Mouse (Mus musculus): ENCODE measurements at regions not wholly inside any gene's neighbourhood (a gene's known extent, or its start where the extent isn't known, plus 50 kb on each side); places are given as distances from the start of the nearest gene placed in this dataset.

- Histone ChIP-seq H3K9ac (replicated peaks) (no peak overlapping the region), H3K4me1 (no peaks in the 10 kb centered on the region), H3K9me3 (replicated peaks) (no peaks in the 10 kb centered on the region), H3K36me3 (no peaks in the 10 kb centered on the region), H3K4me2 (no peak overlapping the region), H3K27me3 (replicated peaks) (no peaks in the 10 kb centered on the region), H3K4me3 (replicated peaks) (no peak overlapping the region), H3K27ac (replicated peaks) (no peak overlapping the region)
- WGBS: 92% methylated on average over 3 of the region's 3 CpGs
- ATAC-seq (ENCODE audit: low FRiP score): no peak
These were observed 583.6 kb upstream of the Nr5a2 start for GRCm38 (mm10) chr1:137543828-137544227.

GRCm38 (mm10) chr1:137541453-137541852 is 581.2 kb upstream of the Nr5a2 start:
- no peaks in the 10 kb centered on the region for H3K27me3 ChIP-seq (replicated peaks)
- H3K4me2 ChIP-seq: no peak overlapping the region
- no peak for ATAC-seq (ENCODE audit: low FRiP score)
- H3K4me3 ChIP-seq (replicated peaks): no peak overlapping the region
- H3K27ac ChIP-seq (replicated peaks): no peak overlapping the region
- H3K9me3 ChIP-seq (replicated peaks): no peaks in the 10 kb centered on the region
- 80% methylated on average over 9 of the region's 9 CpGs for WGBS
- H3K4me1 ChIP-seq: no peaks in the 10 kb centered on the region
- no peak overlapping the region for H3K9ac ChIP-seq (replicated peaks)
- no peaks in the 10 kb centered on the region for H3K36me3 ChIP-seq

GRCm38 (mm10) chr1:137539424-137540116 is 579.3 kb upstream of the Nr5a2 start:
- 81% methylated on average over 12 of the region's 12 CpGs for WGBS

DNA sequence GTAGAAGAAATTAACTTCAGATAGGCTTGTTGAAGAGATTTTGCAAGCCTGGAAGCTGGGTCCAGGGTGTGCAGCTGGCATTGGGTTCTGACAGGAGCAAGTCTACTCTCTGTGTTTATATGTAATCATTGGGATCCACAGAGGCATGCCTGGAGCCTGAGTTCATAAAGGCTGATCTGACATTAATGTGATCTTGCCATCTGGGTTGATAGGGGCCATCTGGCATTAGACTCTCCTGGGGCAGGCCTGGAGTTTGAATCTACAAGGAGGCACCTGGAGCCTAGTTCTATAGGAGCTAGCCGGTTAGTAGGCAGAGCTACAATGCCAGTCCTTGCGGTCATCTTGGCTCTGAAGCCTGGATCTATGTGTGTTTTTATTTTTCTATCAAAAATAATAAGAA is 554.5 kb upstream of the Nr5a2 start:
- Histone ChIP-seq H3K36me3 (no peaks in the 10 kb centered on the region), H3K4me3 (replicated peaks) (no peak overlapping the region), H3K27ac (replicated peaks) (no peak overlapping the region), H3K9ac (replicated peaks) (no peak overlapping the region), H3K4me2 (no peak overlapping the region), H3K27me3 (replicated peaks) (no peaks in the 10 kb centered on the region), H3K9me3 (replicated peaks) (no peaks in the 10 kb centered on the region), H3K4me1 (no peaks in the 10 kb centered on the region)
- ATAC-seq (ENCODE audit: low FRiP score): no peak
- 58% methylated on average over 2 of the region's 2 CpGs for WGBS

More at GRCm38 (mm10) chr1:137539424-137540116, 579.3 kb upstream of the Nr5a2 start:
- no peaks in the 10 kb centered on the region for H3K27me3 ChIP-seq (replicated peaks)
- no peak overlapping the region for H3K4me2 ChIP-seq
- H3K9me3 ChIP-seq (replicated peaks): no peaks in the 10 kb centered on the region
- H3K36me3 ChIP-seq: no peaks in the 10 kb centered on the region
- no peaks in the 10 kb centered on the region for H3K4me1 ChIP-seq
- no peak overlapping the region for H3K27ac ChIP-seq (replicated peaks)
- no peak overlapping the region for H3K4me3 ChIP-seq (replicated peaks)
- ATAC-seq (ENCODE audit: low FRiP score): no peak
- H3K9ac ChIP-seq (replicated peaks): no peak overlapping the region

- Histone ChIP-seq H3K27ac (replicated peaks) (no peak overlapping the region), H3K36me3 (no peaks in the 10 kb centered on the region), H3K4me3 (replicated peaks) (no peak overlapping the region), H3K9ac (replicated peaks) (no peak overlapping the region), H3K27me3 (replicated peaks) (no peaks in the 10 kb centered on the region), H3K9me3 (replicated peaks) (no peaks in the 10 kb centered on the region), H3K4me2 (no peak overlapping the region), H3K4me1 (no peaks in the 10 kb centered on the region)
- ATAC-seq (ENCODE audit: low FRiP score): no peak
- WGBS: 78% methylated on average over 8 of the region's 8 CpGs
These were observed 543.6 kb upstream of the Nr5a2 start for GRCm38 (mm10) chr1:137503704-137504422.

- no peak overlapping the region for H3K9ac ChIP-seq (replicated peaks)
- H3K4me3 ChIP-seq (replicated peaks): no peak overlapping the region
- no peak overlapping the region for H3K4me2 ChIP-seq
- no peaks in the 10 kb centered on the region for H3K9me3 ChIP-seq (replicated peaks)
- 87% methylated on average over 5 of the region's 5 CpGs for WGBS
- no peaks in the 10 kb centered on the region for H3K27me3 ChIP-seq (replicated peaks)
- H3K4me1 ChIP-seq: no peaks in the 10 kb centered on the region
- no peak for ATAC-seq (ENCODE audit: low FRiP score)
- no peak overlapping the region for H3K27ac ChIP-seq (replicated peaks)
- H3K36me3 ChIP-seq: no peaks in the 10 kb centered on the region
These were observed 528.0 kb upstream of the Nr5a2 start for GRCm38 (mm10) chr1:137488226-137488625.

DNA sequence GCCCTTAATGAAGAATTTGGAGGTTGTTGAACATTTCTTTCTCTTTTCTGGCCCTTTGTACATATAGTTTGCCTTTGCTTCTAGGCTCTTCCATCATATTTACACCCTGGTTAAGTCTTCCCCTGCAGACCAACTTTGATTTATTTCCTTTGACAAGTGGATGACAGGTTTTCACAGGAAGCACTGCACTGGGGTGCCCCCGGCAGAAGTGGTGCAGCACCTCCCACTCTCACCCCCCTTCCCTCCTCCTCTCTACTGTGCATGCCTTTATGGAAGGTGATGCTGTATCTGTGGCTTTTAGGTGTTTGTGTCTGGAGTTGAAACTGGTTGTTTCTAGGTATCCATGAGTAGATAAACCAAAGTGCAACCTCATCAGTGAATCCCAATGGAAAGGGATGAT is 518.2 kb upstream of the Nr5a2 start:
- H3K27me3 ChIP-seq (replicated peaks): no peaks in the 10 kb centered on the region
- WGBS: 65% methylated on average over 1 of the region's 1 CpGs
- no peak overlapping the region for H3K27ac ChIP-seq (replicated peaks)
- H3K4me3 ChIP-seq (replicated peaks): no peak overlapping the region
- ATAC-seq (ENCODE audit: low FRiP score): no peak
- no peak overlapping the region for H3K4me2 ChIP-seq
- no peaks in the 10 kb centered on the region for H3K4me1 ChIP-seq
- no peaks in the 10 kb centered on the region for H3K9me3 ChIP-seq (replicated peaks)
- H3K9ac ChIP-seq (replicated peaks): no peak overlapping the region
- no peaks in the 10 kb centered on the region for H3K36me3 ChIP-seq

DNA sequence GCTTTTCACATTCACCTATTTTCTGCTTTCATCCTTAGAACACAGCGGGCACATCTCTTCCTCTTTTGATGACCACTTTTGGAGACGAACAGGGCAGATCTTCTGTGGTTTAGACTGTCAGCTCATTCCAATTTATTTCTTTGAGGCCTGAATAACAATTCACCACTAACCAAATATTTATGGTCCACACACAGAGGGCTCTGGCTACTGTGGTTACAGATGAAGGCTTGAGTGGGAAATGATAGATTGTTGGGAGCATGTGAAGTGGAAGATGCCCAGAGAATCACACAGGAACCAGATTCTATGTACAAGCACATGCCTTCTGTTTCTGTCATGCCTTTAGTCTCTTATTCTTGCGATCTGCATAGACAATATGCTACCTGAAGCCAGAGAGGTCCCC is 517.0 kb upstream of the Nr5a2 start:
- H3K27ac ChIP-seq (replicated peaks): no peak overlapping the region
- H3K9ac ChIP-seq (replicated peaks): no peak overlapping the region
- H3K9me3 ChIP-seq (replicated peaks): no peaks in the 10 kb centered on the region
- no peak overlapping the region for H3K4me2 ChIP-seq
- whole genome bisulfite sequencing: 76% methylated on average over 3 of the region's 3 CpGs
- ATAC-seq (ENCODE audit: low FRiP score): no peak
- no peaks in the 10 kb centered on the region for H3K27me3 ChIP-seq (replicated peaks)
- no peak overlapping the region for H3K4me3 ChIP-seq (replicated peaks)
- no peaks in the 10 kb centered on the region for H3K4me1 ChIP-seq
- no peaks in the 10 kb centered on the region for H3K36me3 ChIP-seq

DNA sequence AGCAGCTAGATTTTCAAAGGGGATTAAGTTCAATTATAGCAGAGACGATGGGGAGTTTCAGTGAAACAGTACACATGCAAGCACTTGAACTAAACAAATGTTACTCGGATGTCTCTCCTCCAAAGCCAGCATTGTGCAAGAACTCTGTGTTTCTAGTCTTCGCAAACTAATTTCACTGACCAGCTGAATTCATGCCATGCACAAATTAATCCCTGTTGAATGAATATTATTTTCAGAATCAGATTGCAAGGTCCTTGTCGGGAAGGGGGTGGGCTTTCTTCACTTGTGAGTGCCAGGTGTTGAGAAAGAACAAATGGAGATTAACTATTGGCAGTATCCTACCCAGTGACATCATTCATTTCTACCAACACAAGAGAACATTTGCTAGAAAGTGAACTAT is 514.6 kb upstream of the Nr5a2 start:
- Histone ChIP-seq H3K4me2 (no peak overlapping the region), H3K27me3 (replicated peaks) (no peaks in the 10 kb centered on the region), H3K4me1 (no peaks in the 10 kb centered on the region), H3K4me3 (replicated peaks) (no peak overlapping the region), H3K9ac (replicated peaks) (no peak overlapping the region), H3K27ac (replicated peaks) (no peak overlapping the region), H3K9me3 (replicated peaks) (no peaks in the 10 kb centered on the region), H3K36me3 (no peaks in the 10 kb centered on the region)
- ATAC-seq (ENCODE audit: low FRiP score): no peak
- 90% methylated on average over 4 of the region's 4 CpGs for WGBS

DNA sequence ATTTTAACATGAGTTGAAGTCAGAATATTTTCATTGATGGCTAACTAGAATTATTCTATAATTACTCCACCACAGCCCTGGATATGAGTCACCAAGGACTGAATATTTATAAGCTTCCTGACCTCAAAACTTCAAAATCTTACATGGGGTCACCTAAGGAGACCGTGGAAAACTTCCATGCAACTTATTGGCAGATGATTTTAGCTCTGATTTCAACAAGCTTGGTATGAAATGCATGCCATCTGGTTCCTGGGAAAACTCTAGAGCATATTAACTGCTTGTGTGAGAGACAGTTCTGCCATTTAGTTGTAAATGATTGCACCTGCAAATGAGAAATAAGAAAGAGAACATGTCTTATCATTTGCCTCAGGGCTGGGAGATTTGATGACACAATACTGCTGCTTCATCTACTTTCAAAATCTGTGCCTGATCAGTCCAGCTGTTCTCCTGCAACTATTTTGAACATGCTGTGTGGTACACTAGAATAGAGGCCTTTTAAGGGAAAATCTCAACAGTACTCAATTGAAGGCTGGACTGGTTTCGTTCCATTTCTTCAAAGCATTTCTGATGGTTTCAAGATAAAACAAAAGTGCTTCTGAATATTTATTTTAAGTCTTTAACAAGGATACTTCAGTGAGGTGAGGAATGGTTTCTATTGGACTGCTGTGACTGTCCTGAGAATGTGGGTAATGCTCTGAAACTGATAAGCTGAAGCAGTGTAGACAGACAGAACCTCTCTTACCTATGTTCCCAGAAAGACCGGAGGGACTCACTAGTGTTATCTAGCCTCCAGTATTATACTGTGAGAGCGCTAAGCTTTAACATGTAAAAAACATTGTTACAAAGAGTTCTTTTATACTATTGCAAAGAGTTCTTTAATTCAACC is 513.8 kb upstream of the Nr5a2 start:
- Histone ChIP-seq H3K36me3 (no peaks in the 10 kb centered on the region), H3K27me3 (replicated peaks) (no peaks in the 10 kb centered on the region), H3K4me1 (no peaks in the 10 kb centered on the region), H3K27ac (replicated peaks) (no peak overlapping the region), H3K9ac (replicated peaks) (no peak overlapping the region), H3K9me3 (replicated peaks) (no peaks in the 10 kb centered on the region), H3K4me3 (replicated peaks) (no peak overlapping the region), H3K4me2 (no peak overlapping the region)
- no peak for ATAC-seq (ENCODE audit: low FRiP score)
- 91% methylated on average over 4 of the region's 4 CpGs for WGBS

DNA sequence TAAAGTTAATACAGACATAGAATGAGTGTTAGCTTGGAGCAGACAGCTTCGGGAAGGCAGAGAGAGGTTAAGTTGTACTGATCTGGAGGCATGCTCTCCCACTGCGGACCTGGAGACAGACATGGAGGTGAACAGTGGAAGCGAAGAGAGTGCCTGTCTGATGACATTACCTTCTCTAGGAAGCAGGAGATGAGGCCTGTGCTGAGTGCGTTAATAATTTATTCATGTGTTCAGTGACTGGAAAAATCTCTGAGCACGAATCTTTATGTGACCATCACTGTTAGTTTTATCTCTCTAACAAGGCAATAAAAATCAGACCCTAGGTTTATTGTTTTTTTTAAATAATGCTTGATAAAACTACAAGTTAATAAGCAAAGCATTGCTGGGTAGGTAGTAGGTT is 504.7 kb upstream of the Nr5a2 start:
- H3K4me1 ChIP-seq: no peaks in the 10 kb centered on the region
- no peaks in the 10 kb centered on the region for H3K27me3 ChIP-seq (replicated peaks)
- H3K9me3 ChIP-seq (replicated peaks): no peaks in the 10 kb centered on the region
- H3K4me3 ChIP-seq (replicated peaks): no peak overlapping the region
- no peak overlapping the region for H3K9ac ChIP-seq (replicated peaks)
- H3K36me3 ChIP-seq: no peaks in the 10 kb centered on the region
- no peak overlapping the region for H3K27ac ChIP-seq (replicated peaks)
- no peak for ATAC-seq (ENCODE audit: low FRiP score)
- 74% methylated on average over 5 of the region's 5 CpGs for WGBS
- H3K4me2 ChIP-seq: no peak overlapping the region

- no peak overlapping the region for H3K9ac ChIP-seq (replicated peaks)
- H3K9me3 ChIP-seq (replicated peaks): no peaks in the 10 kb centered on the region
- no peaks in the 10 kb centered on the region for H3K27me3 ChIP-seq (replicated peaks)
- no peak overlapping the region for H3K4me2 ChIP-seq
- ATAC-seq (ENCODE audit: low FRiP score): no peak
- no peaks in the 10 kb centered on the region for H3K36me3 ChIP-seq
- no peak overlapping the region for H3K27ac ChIP-seq (replicated peaks)
- no peak overlapping the region for H3K4me3 ChIP-seq (replicated peaks)
- 67% methylated on average over 1 of the region's 1 CpGs for WGBS
- H3K4me1 ChIP-seq: no peaks in the 10 kb centered on the region
These were observed 500.9 kb upstream of the Nr5a2 start for GRCm38 (mm10) chr1:137461189-137461588.

All from neural tube, embryonic 15.5 days (tissue).